Mouse (Mus musculus): ENCODE data around the gene Thsd7b. TPM values are rescaled to one million over a fixed set of nuclear protein-coding genes. Genes with fewer than 3 reads are reported as not detected.

Thsd7b gene
- polyA plus RNA-seq, 1 experiment from 2014 or later, result 0.69 TPM

DNA sequence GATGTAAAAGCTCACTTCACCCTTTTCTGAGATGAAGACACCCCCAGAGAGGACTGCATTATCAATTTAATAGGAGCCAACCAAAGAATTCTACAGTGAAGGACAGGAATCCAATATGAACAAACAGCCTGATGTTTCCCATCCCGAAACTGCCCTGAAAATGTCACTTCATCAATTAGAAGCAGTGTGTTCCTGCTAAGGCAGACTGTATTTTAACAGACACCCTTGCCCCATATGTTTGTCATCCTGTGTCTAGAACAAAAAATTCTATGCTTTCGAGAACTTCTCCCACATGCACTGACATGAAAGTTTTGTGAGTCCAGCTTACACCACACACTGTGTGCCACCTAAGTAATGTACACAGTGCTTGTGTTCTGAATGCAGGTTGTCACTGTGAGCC is 812.8 kb downstream of the Thsd7b start:
- 83% methylated on average over 2 of the region's 2 CpGs for WGBS

DNA sequence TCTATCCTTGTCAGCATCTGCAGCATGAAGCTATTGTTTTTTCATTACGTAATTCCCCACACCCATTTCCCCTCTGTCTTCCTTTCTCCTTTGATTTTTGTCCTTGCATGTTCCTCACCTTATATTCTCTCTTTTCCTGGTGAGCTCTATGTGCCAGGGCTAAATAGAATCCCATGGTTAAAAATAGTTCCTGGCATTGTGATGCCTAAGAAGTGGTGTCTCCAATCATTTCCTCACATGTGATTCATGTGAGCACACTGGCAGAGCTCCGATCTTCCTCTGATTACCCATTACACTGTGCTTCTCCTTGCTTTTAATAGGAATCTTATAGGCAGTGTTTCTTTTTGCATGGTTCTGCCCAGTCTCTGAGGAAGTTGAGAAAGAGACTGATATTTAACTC is 826.1 kb downstream of the Thsd7b start:
- Histone ChIP-seq H3K9me3 (ENCODE audit: control insufficient read depth, low read length) (no peaks in the 10 kb centered on the region), H3K27ac (ENCODE audit: low read depth, low read length) (no peak overlapping the region), H3K27me3 (ENCODE audit: control insufficient read depth, insufficient read depth, low read length) (no peaks in the 10 kb centered on the region), H3K36me3 (ENCODE audit: control insufficient read depth, insufficient read depth, low read length) (no peaks in the 10 kb centered on the region), H3K4me2 (replicated peaks; ENCODE audit: low read depth, low read length) (no peak overlapping the region), H3K4me3 (ENCODE audit: low read length) (no peak overlapping the region), H3K4me1 (ENCODE audit: control insufficient read depth, insufficient read depth, low read length) (no peaks in the 10 kb centered on the region), H3K9ac (ENCODE audit: low read depth, low read length) (no peak overlapping the region)
- WGBS, result 82% methylated on average over 2 of the region's 2 CpGs
- no peak for ATAC-seq (ENCODE audit: low FRiP score, low TSS enrichment)

More for the DNA sequence above, 812.8 kb downstream of the Thsd7b start:
- H3K27me3 ChIP-seq (ENCODE audit: control insufficient read depth, insufficient read depth, low read length), result no peaks in the 10 kb centered on the region
- ATAC-seq (ENCODE audit: low FRiP score, low TSS enrichment), result no peak
- H3K9ac ChIP-seq (ENCODE audit: low read depth, low read length), result no peak overlapping the region
- H3K4me1 ChIP-seq (ENCODE audit: control insufficient read depth, insufficient read depth, low read length), result no peaks in the 10 kb centered on the region
- H3K4me2 ChIP-seq (replicated peaks; ENCODE audit: low read depth, low read length), result no peak overlapping the region
- no peak overlapping the region for H3K4me3 ChIP-seq (ENCODE audit: low read length)
- no peak overlapping the region for H3K27ac ChIP-seq (ENCODE audit: low read depth, low read length)
- no peaks in the 10 kb centered on the region for H3K36me3 ChIP-seq (ENCODE audit: control insufficient read depth, insufficient read depth, low read length)
- no peaks in the 10 kb centered on the region for H3K9me3 ChIP-seq (ENCODE audit: control insufficient read depth, low read length)

DNA sequence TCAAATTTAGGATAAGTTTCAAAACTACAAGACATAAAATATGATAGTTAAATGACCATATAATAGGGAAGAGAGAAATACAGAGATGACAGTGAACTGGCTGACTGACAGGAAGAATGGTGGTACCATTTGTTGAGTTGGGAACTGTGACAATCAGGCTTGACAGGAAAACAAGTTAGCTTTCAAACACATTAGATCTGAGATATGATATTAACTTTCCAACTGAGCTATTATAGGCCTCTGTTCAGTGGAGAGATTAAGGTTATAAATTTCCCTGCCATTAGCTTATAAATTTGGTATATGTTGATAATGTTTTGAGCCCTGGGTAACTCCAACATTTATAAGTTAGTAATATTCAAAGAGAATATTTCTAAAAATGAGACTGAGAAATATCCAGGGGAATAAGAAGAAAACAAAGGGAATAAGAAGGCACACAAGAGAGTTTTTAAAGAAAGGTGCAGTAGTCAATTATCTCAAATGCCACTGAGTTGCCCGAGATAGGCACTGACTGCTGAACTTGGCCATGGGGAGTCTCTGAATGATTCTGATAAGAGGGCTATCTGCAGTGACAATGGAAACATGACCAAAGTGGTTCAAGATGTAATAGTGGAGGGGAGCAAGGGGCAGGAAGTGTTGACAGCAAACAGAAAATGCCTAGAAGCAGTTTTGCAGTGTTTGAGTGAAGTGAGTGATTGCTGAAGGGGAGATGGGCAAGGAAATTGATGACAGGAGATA is 839.6 kb downstream of the Thsd7b start:
- no peak for ATAC-seq (ENCODE audit: low FRiP score, low TSS enrichment)
- Histone ChIP-seq H3K4me2 (replicated peaks; ENCODE audit: low read depth, low read length) (no peak overlapping the region), H3K36me3 (ENCODE audit: control insufficient read depth, insufficient read depth, low read length) (no peaks in the 10 kb centered on the region), H3K27me3 (ENCODE audit: control insufficient read depth, insufficient read depth, low read length) (no peaks in the 10 kb centered on the region), H3K9me3 (ENCODE audit: control insufficient read depth, low read length) (no peaks in the 10 kb centered on the region), H3K27ac (ENCODE audit: low read depth, low read length) (no peak overlapping the region), H3K4me1 (ENCODE audit: control insufficient read depth, insufficient read depth, low read length) (no peaks in the 10 kb centered on the region), H3K4me3 (ENCODE audit: low read length) (no peak overlapping the region), H3K9ac (ENCODE audit: low read depth, low read length) (no peak overlapping the region)
- 66% methylated on average over 1 of the region's 1 CpGs for WGBS

DNA sequence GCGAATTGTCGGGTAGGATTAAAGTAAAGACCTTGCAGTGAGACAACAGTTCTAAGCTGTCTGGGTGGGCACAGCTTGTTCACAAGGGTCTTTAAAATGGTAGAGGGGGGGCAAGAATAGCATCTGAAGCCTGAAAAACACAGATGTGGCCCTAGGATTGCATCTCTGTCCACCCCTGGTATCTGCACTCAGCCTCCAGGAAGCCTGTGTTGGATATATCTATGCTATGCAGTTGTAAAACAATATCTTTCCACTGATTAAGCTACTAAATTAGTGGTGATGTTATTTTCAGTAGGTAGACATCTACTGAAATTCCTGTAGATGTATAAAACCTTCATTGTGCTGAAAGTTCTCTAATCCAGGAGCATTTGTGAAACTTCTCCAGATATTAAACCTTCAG is 840.4 kb downstream of the Thsd7b start:
- Histone ChIP-seq H3K4me2 (replicated peaks; ENCODE audit: low read depth, low read length) (no peak overlapping the region), H3K4me1 (ENCODE audit: control insufficient read depth, insufficient read depth, low read length) (no peaks in the 10 kb centered on the region), H3K27ac (ENCODE audit: low read depth, low read length) (no peak overlapping the region), H3K36me3 (ENCODE audit: control insufficient read depth, insufficient read depth, low read length) (no peaks in the 10 kb centered on the region), H3K4me3 (ENCODE audit: low read length) (no peak overlapping the region), H3K27me3 (ENCODE audit: control insufficient read depth, insufficient read depth, low read length) (no peaks in the 10 kb centered on the region), H3K9me3 (ENCODE audit: control insufficient read depth, low read length) (no peaks in the 10 kb centered on the region), H3K9ac (ENCODE audit: low read depth, low read length) (no peak overlapping the region)
- 91% methylated on average over 2 of the region's 2 CpGs for WGBS
- ATAC-seq (ENCODE audit: low FRiP score, low TSS enrichment), result no peak

DNA sequence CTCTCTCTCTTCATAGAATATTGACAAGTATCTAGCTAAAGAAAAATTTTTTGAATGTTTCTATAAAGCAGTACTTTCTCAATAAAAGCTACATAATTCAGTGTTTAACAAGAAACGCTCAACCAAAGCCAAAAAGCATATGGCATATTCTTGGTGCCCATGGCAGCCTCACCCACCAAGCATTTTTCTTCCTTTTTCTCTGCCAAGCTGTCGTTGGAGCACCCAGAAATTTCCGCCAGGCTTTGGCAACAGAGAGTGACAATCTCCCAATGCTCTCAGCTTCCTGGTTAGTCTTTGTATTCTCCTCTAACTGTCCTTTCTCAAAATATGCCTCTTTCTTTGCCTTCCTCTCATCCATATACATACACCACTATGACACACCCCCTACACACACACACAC is 857.8 kb downstream of the Thsd7b start:
- Histone ChIP-seq H3K36me3 (ENCODE audit: control insufficient read depth, insufficient read depth, low read length) (no peaks in the 10 kb centered on the region), H3K9ac (ENCODE audit: low read depth, low read length) (no peak overlapping the region), H3K27me3 (ENCODE audit: control insufficient read depth, insufficient read depth, low read length) (no peaks in the 10 kb centered on the region), H3K4me1 (ENCODE audit: control insufficient read depth, insufficient read depth, low read length) (no peaks in the 10 kb centered on the region), H3K4me2 (replicated peaks; ENCODE audit: low read depth, low read length) (no peak overlapping the region), H3K9me3 (ENCODE audit: control insufficient read depth, low read length) (no peaks in the 10 kb centered on the region), H3K4me3 (ENCODE audit: low read length) (no peak overlapping the region), H3K27ac (ENCODE audit: low read depth, low read length) (no peak overlapping the region)
- ATAC-seq (ENCODE audit: low FRiP score, low TSS enrichment), result no peak
- 94% methylated on average over 3 of the region's 3 CpGs for WGBS

DNA sequence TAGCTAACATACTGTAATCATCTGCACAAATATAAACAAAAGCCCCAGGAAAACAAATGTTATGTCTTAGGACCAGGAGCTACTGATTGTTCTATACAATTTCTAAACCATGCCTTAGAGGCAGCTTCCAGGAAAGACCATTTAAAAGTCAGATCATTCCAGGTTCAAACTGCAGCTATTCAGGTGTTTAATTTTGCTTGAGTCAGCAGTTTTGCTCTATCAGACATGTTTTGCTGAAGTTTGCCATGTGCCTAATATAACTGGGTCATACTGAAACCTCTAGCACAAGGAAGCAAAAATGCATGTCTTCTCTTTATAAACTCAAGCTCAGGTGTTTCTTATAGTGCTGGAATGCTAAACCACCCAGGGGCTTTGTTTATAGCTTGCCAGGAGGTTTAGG is 893.1 kb downstream of the Thsd7b start:
- no peak overlapping the region for H3K9ac ChIP-seq (ENCODE audit: low read depth, low read length)
- ATAC-seq (ENCODE audit: low FRiP score, low TSS enrichment), result no peak
- H3K36me3 ChIP-seq (ENCODE audit: control insufficient read depth, insufficient read depth, low read length), result no peaks in the 10 kb centered on the region
- H3K4me1 ChIP-seq (ENCODE audit: control insufficient read depth, insufficient read depth, low read length), result no peaks in the 10 kb centered on the region
- no peak overlapping the region for H3K27ac ChIP-seq (ENCODE audit: low read depth, low read length)
- no peaks in the 10 kb centered on the region for H3K27me3 ChIP-seq (ENCODE audit: control insufficient read depth, insufficient read depth, low read length)
- H3K4me2 ChIP-seq (replicated peaks; ENCODE audit: low read depth, low read length), result no peak overlapping the region
- no peak overlapping the region for H3K4me3 ChIP-seq (ENCODE audit: low read length)
- no peaks in the 10 kb centered on the region for H3K9me3 ChIP-seq (ENCODE audit: control insufficient read depth, low read length)

DNA sequence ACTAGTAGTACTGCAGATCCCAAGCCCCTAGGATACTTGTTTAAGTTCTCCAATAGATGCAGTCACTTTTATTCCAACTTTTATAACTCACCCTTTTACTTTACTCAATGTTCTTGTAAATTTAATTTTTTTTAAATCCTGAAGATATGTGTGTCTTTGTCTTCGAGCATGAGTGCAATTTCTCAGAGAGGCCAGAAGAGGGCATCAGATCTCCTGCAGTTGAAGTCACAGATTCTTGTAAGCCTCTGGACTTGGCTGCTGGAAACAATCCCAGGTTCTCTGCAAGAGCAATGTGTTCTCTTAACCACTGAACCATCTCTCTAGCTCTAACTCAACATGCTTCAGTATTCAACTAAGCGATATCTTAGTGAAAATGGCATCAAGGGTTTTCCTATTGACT is 894.2 kb downstream of the Thsd7b start:
- no peaks in the 10 kb centered on the region for H3K36me3 ChIP-seq (ENCODE audit: control insufficient read depth, insufficient read depth, low read length)
- no peak for ATAC-seq (ENCODE audit: low FRiP score, low TSS enrichment)
- H3K27ac ChIP-seq (ENCODE audit: low read depth, low read length), result no peak overlapping the region
- no peaks in the 10 kb centered on the region for H3K9me3 ChIP-seq (ENCODE audit: control insufficient read depth, low read length)
- H3K4me1 ChIP-seq (ENCODE audit: control insufficient read depth, insufficient read depth, low read length), result no peaks in the 10 kb centered on the region
- no peak overlapping the region for H3K4me3 ChIP-seq (ENCODE audit: low read length)
- H3K4me2 ChIP-seq (replicated peaks; ENCODE audit: low read depth, low read length), result no peak overlapping the region
- H3K27me3 ChIP-seq (ENCODE audit: control insufficient read depth, insufficient read depth, low read length), result no peaks in the 10 kb centered on the region
- WGBS, result 77% methylated on average over 2 of the region's 2 CpGs
- no peak overlapping the region for H3K9ac ChIP-seq (ENCODE audit: low read depth, low read length)

DNA sequence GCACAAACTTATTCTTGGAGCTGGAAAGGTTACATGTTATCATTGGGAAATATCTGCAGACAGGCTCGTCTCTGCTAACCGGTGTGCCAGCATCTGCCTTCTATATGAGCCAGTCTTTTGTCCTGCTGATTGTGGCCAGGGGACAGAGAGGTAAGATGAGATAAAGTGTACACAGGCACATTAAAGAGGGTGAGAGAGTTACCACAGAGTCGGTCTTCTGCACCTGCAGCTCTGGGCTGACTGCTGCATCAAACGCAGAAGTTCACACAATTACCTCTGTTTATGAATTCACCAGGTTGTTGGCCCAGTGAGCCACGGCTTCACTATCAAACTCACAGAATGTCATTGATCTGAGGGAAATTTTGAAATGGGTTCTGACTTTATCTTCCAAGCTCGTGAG is 896.8 kb downstream of the Thsd7b start:
- Histone ChIP-seq H3K27ac (ENCODE audit: low read depth, low read length) (no peak overlapping the region), H3K9ac (ENCODE audit: low read depth, low read length) (no peak overlapping the region), H3K4me1 (ENCODE audit: control insufficient read depth, insufficient read depth, low read length) (no peaks in the 10 kb centered on the region), H3K9me3 (ENCODE audit: control insufficient read depth, low read length) (no peaks in the 10 kb centered on the region), H3K4me2 (replicated peaks; ENCODE audit: low read depth, low read length) (no peak overlapping the region), H3K27me3 (ENCODE audit: control insufficient read depth, insufficient read depth, low read length) (no peaks in the 10 kb centered on the region), H3K36me3 (ENCODE audit: control insufficient read depth, insufficient read depth, low read length) (no peaks in the 10 kb centered on the region), H3K4me3 (ENCODE audit: low read length) (no peak overlapping the region)
- 78% methylated on average over 6 of the region's 6 CpGs for WGBS
- ATAC-seq (ENCODE audit: low FRiP score, low TSS enrichment), result no peak

DNA sequence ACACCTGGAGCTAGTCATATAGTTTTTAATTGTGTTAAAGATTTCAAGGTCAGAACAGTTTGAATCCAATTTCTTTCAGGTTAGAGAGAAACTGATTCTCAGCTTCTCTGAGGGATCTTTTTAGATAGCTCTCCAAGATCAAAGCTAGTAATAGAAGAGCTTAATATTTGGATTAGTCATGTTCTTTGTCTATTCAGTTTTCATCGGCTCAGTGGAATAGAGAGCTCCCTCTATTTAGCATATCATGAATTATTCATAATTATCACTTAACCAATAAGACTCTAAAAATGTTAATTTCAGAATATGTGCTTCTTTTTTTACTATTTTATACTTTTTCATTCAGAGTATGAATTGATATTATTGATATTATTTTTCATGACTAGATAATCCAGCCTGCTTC is 897.2 kb downstream of the Thsd7b start:
- Histone ChIP-seq H3K4me2 (replicated peaks; ENCODE audit: low read depth, low read length) (no peak overlapping the region), H3K4me1 (ENCODE audit: control insufficient read depth, insufficient read depth, low read length) (no peaks in the 10 kb centered on the region), H3K27me3 (ENCODE audit: control insufficient read depth, insufficient read depth, low read length) (no peaks in the 10 kb centered on the region), H3K36me3 (ENCODE audit: control insufficient read depth, insufficient read depth, low read length) (no peaks in the 10 kb centered on the region), H3K27ac (ENCODE audit: low read depth, low read length) (no peak overlapping the region), H3K4me3 (ENCODE audit: low read length) (no peak overlapping the region), H3K9me3 (ENCODE audit: control insufficient read depth, low read length) (no peaks in the 10 kb centered on the region), H3K9ac (ENCODE audit: low read depth, low read length) (no peak overlapping the region)
- ATAC-seq (ENCODE audit: low FRiP score, low TSS enrichment), result no peak
- 83% methylated on average over 1 of the region's 1 CpGs for WGBS
